In genomic region chr5:73293458-73293827, GRCm38 (mm10) we compare ENCODE assay signal across 8 mouse cellular contexts. TPM values are rescaled to one million over a fixed set of nuclear protein-coding genes. Genes with fewer than 3 reads are reported as not detected.
DNase-seq lines count a peak whose midpoint lies in the region; ATAC-seq and TF ChIP-seq lines count a peak whose summit lies in the region.

No protein-coding gene starts in this region.

- TF ChIP-seq POLR2A in cerebellum, adult 2 months (IDR thresholded peaks at IDR 0.05; ENCODE audit: borderline replicate concordance, insufficient read depth, low read length), result no peak
- TF ChIP-seq POLR2A in testis, adult 2 months (IDR thresholded peaks at IDR 0.05; ENCODE audit: control insufficient read depth, low read depth, low read length), result no peak

- H3K9ac ChIP-seq in limb, embryonic 15.5 days, result peak overlapping the region; percentile 91

- H3K4me2 ChIP-seq in limb, embryonic 15.5 days, result peak overlapping the region; percentile 59

- 0 out of 2 replicates have a peak overlapping the region, but pooled peaks have one; percentile 83 for H3K27ac ChIP-seq in cerebellum, adult 2 months (ENCODE audit: insufficient read depth, low read length)
- H3K27ac ChIP-seq in testis, adult 2 months (ENCODE audit: control insufficient read depth, insufficient read depth, low read depth, low read length), result no peak overlapping the region
- peak overlapping the region; percentile 93; the same call in 1 of the 2 replicates for H3K27ac ChIP-seq in limb, embryonic 15.5 days

- H3K27me3 ChIP-seq in cerebellum, adult 2 months (ENCODE audit: control insufficient read depth, insufficient read depth, low read length), result no peaks in the 10 kb centered on the region
- no peaks in the 10 kb centered on the region for H3K27me3 ChIP-seq in testis, adult 2 months (ENCODE audit: control insufficient read depth, insufficient read depth, low read length)
- H3K27me3 ChIP-seq in limb, embryonic 15.5 days, result no peaks in the 10 kb centered on the region

- H3K4me3 ChIP-seq in cerebellum, adult 2 months (replicated peaks; ENCODE audit: insufficient read depth, low read depth, low read length), result peak overlapping the region; percentile 84
- peak overlapping the region; percentile 92; the same call in 1 of the 2 replicates for H3K4me3 ChIP-seq in testis, adult 2 months (ENCODE audit: control insufficient read depth, low read depth, low read length)
- H3K4me3 ChIP-seq in limb, embryonic 15.5 days, result peak overlapping the region; percentile 90

- H3K9me3 ChIP-seq in limb, embryonic 15.5 days, result no peaks in the 10 kb centered on the region

- no peak for DNase-seq in cerebellum, adult 2 months
- DNase-seq in cerebellum, postnatal 36 days, result no peak
- DNase-seq in testis, postnatal 14 days (ENCODE audit: low spot score), result no peak
- DNase-seq in urinary bladder, adult 2 months (ENCODE audit: low spot score), result no peak
- no peak for DNase-seq in yolk sac, embryonic 10.5 days (ENCODE audit: low spot score)
- DNase-seq in thymus, postnatal 14 days, result no peak

- TF ChIP-seq CTCF in cerebellum, adult 2 months (IDR thresholded peaks at IDR 0.05; ENCODE audit: borderline replicate concordance, insufficient read depth, low read depth, low read length), result no peak
- no peak for TF ChIP-seq CTCF in testis, adult 2 months (IDR thresholded peaks at IDR 0.05; ENCODE audit: control insufficient read depth, insufficient read depth, insufficient replicate concordance, low read depth, low read length)

- 4% methylated on average over 8 of the region's 8 CpGs for WGBS in cerebellum, adult 2 months
- WGBS in limb, embryonic 15.5 days, result 7% methylated on average over 8 of the region's 8 CpGs

- H3K4me1 ChIP-seq in cerebellum, adult 2 months (ENCODE audit: control insufficient read depth, insufficient read depth, low read length), result peaks cover 6% of the 10 kb centered on the region; the same call in 1 of the 2 replicates
- H3K4me1 ChIP-seq in testis, adult 2 months (ENCODE audit: control insufficient read depth, insufficient read depth, low read length), result no peaks in the 10 kb centered on the region
- peaks cover 4% of the 10 kb centered on the region for H3K4me1 ChIP-seq in limb, embryonic 15.5 days

- no peaks in the 10 kb centered on the region; the same call in 1 of the 2 replicates for H3K36me3 ChIP-seq in testis, adult 2 months (ENCODE audit: control insufficient read depth, insufficient read depth, low read length)
- H3K36me3 ChIP-seq in limb, embryonic 15.5 days, result peaks cover 24% of the 10 kb centered on the region

- ATAC-seq in limb, embryonic 15.5 days (ENCODE audit: insufficient number of reproducible peaks, low FRiP score, low TSS enrichment, low read depth), result no peak

RNA-seq across cellular contexts. Expression of gene Ociad1, which starts 0.9 kb away (rescaled TPM):
- 319 and 355 TPM in 2 replicates for polyA plus RNA-seq in cerebellum, adult 2 months (2012; rRNA removed)
- polyA plus RNA-seq in testis, adult 2 months (2012; rRNA removed), result 60.4 and 63.7 TPM in 2 replicates
- polyA plus RNA-seq in limb, embryonic 15.5 days (2015; fragmentation: Nextera tagmentation; extraction: Ambion mirVana), result 219 and 224 TPM in 2 replicates
- polyA plus RNA-seq in urinary bladder, adult 2 months (2012; rRNA removed), result 196 and 197 TPM in 2 replicates

RNA-seq across cellular contexts. Expression of gene Fryl, which starts 37.0 kb away (rescaled TPM):
- polyA plus RNA-seq in cerebellum, adult 2 months (2012; rRNA removed), result 60.2 and 61.4 TPM in 2 replicates
- 16.5 and 21.6 TPM in 2 replicates for polyA plus RNA-seq in testis, adult 2 months (2012; rRNA removed)
- polyA plus RNA-seq in limb, embryonic 15.5 days (2015; fragmentation: Nextera tagmentation; extraction: Ambion mirVana), result 26.7 and 29.5 TPM in 2 replicates
- polyA plus RNA-seq in urinary bladder, adult 2 months (2012; rRNA removed), result 35.4 and 52.6 TPM in 2 replicates

RNA-seq across cellular contexts. Expression of gene Ociad2, which starts 47.4 kb away (rescaled TPM):
- polyA plus RNA-seq in cerebellum, adult 2 months (2012; rRNA removed), result 20.2 and 20.5 TPM in 2 replicates
- polyA plus RNA-seq in testis, adult 2 months (2012; rRNA removed), result 0.65 and 0.80 TPM in 2 replicates
- polyA plus RNA-seq in limb, embryonic 15.5 days (2015; fragmentation: Nextera tagmentation; extraction: Ambion mirVana), result 12.6 and 14.7 TPM in 2 replicates
- polyA plus RNA-seq in urinary bladder, adult 2 months (2012; rRNA removed), result 38.7 and 44.8 TPM in 2 replicates
